Mouse (Mus musculus): ENCODE results near the gene Klhl35.

DNA sequence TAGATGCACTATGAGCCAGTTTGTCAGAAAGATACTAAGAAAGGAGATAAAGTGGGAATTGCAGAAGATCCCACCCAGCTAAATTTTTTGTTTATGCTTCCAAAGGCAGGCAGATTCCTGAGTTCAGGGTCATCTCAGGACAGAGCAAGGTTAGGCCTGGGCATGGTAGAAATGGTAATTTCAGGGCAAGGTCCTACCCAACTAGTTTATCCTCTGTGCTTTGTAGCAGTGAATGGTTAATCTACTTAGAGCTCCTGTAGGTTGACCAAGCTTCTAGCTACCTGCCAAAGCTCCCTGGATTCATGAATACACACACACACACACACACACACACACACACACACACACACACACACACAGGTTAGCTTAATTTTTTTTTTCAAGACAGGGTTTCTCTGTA, 38.8 kb downstream of the Klhl35 start:
- TF ChIP-seq CTCF (IDR thresholded peaks at IDR 0.05 in 2 of 3, conservative IDR thresholded peaks at IDR 0.05 in 1 of 3; ENCODE audit: control insufficient read depth in 1 of 3, insufficient read depth in 1 of 3, low read depth in 2 of 3, low read length in 3 of 3, poor library complexity in 1 of 3, severe bottlenecking in 1 of 3) = no peak
- TF ChIP-seq ZKSCAN1 (IDR thresholded peaks at IDR 0.05; ENCODE audit: low read depth, low read length) = no peak
- no peak for TF ChIP-seq POLR2A (IDR thresholded peaks at IDR 0.05; ENCODE audit: control insufficient read depth in 1 of 2, insufficient read depth in 1 of 2, low read depth in 1 of 2, low read length in 2 of 2, poor library complexity in 1 of 2)
- no peak for TF ChIP-seq TCF12 (IDR thresholded peaks at IDR 0.05; ENCODE audit: low read depth, low read length)
- no peak for TF ChIP-seq KAT2A (conservative IDR thresholded peaks at IDR 0.05; ENCODE audit: low read depth, low read length)
- no peak for TF ChIP-seq RCOR1 (IDR thresholded peaks at IDR 0.05; ENCODE audit: low read depth, low read length)
- TF ChIP-seq MXI1 (IDR thresholded peaks at IDR 0.05; ENCODE audit: low read depth, low read length) = no peak
- TF ChIP-seq NRF1 (IDR thresholded peaks at IDR 0.05; ENCODE audit: insufficient read depth, low read depth, low read length, poor library complexity, severe bottlenecking) = no peak
- no peak for TF ChIP-seq EP300 (IDR thresholded peaks at IDR 0.05; ENCODE audit: low read depth in 1 of 2, low read length in 2 of 2)
- no peak for TF ChIP-seq SMC3 (IDR thresholded peaks at IDR 0.05; ENCODE audit: low read depth, low read length)
